Mouse (Mus musculus) brain, embryonic 14.5 days (tissue): Measurements from ENCODE around the gene Haus3.

ENCODE experiments used
- CTCF ChIP-seq: fragments of 200-500 bp; IDR thresholded peaks from 2 replicates; pipeline ENCODE4 v1.5.1; 2012; ENCODE audit warnings: inconsistent platforms, mild to moderate bottlenecking, moderate library complexity, borderline replicate concordance; ENCODE audit not compliant: insufficient read depth, insufficient read length; ENCODE audit errors: extremely low read depth
- POLR2A ChIP-seq: fragments of 200-500 bp; IDR thresholded peaks from 2 replicates; pipeline ENCODE4 v1.6.1; 2012; ENCODE audit warnings: mild to moderate bottlenecking, inconsistent platforms, borderline replicate concordance; ENCODE audit not compliant: poor library complexity, insufficient read depth, insufficient read length, severe bottlenecking; ENCODE audit errors: extremely low read depth

- TF ChIP-seq CTCF (no peak), POLR2A (no peak)
These were observed 44.3 kb upstream of the Haus3 start for GRCm38 (mm10) chr5:34213659-34214058.
